Mouse (Mus musculus): ENCODE data around the gene Bcat2.

DNA sequence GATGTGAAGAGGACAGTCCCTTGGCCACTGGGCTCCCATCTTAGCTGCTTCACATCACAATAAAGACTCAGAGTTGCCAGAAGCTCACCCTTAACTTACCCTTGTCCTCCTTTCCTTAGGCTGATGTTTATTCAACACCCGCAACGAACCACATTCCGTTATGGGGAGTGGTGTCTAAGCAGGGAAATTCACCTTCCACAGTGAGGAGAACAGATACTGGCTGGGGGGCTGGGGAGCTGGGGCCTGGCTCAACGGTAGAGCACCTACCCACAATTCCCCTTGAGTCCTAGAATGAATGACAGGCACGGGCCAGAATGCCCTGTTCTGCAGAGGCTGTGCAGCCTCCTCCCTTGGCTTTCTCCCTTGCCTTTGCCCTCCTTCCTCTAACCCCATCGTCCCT is 11.0 kb upstream of the Bcat2 start:
- TF ChIP-seq USF1 (IDR thresholded peaks at IDR 0.05; ENCODE audit: low read depth, low read length) (no peak), POLR2AphosphoS2 (IDR thresholded peaks at IDR 0.05; ENCODE audit: low read depth, low read length) (no peak), UBTF (IDR thresholded peaks at IDR 0.05; ENCODE audit: low read depth, low read length) (no peak), CTCF (conservative IDR thresholded peaks at IDR 0.05 in 1 of 2, IDR thresholded peaks at IDR 0.05 in 1 of 2; ENCODE audit: low read depth in 2 of 2, low read length in 2 of 2) (no peak), CHD1 (IDR thresholded peaks at IDR 0.05; ENCODE audit: low read depth, low read length) (no peak), EP300 (IDR thresholded peaks at IDR 0.05; ENCODE audit: low read length) (no peak), NRF1 (IDR thresholded peaks at IDR 0.05; ENCODE audit: low read depth, low read length) (no peak), MYC (IDR thresholded peaks at IDR 0.05; ENCODE audit: low read depth, low read length) (no peak), E2F4 (IDR thresholded peaks at IDR 0.05; ENCODE audit: insufficient replicate concordance, low read depth, low read length) (no peak), MAX (IDR thresholded peaks at IDR 0.05; ENCODE audit: low read length) (no peak), ZC3H11A (IDR thresholded peaks at IDR 0.05; ENCODE audit: low read depth, low read length) (no peak)
